Mouse (Mus musculus) liver, embryonic 14.5 days (tissue): ENCODE results near the gene Cul4b.

Experiments
- CTCF ChIP-seq: IDR thresholded peaks from 2 replicates; pipeline ENCODE4 v1.5.1; 2016; ENCODE audit warnings: antibody characterized with exemption, low read depth, control low read depth
- EP300 ChIP-seq: IDR thresholded peaks from 2 replicates; pipeline ENCODE4 v1.6.1; 2016; ENCODE audit warnings: antibody characterized with exemption, low read depth

GRCm38 (mm10) chrX:38504846-38505245 lies 71.2 kb downstream of the Cul4b start:
- TF ChIP-seq CTCF (no peak), EP300 (no peak)
